Mouse (Mus musculus) midbrain, embryonic 16.5 days (tissue): Measurements from ENCODE around the gene Slpi. TPM values are rescaled to one million over a fixed set of nuclear protein-coding genes. Genes with fewer than 3 reads are reported as not detected.
A peak's percentile ranks its signal among the peaks of the same experiment; 100 is the strongest.

ENCODE experiments used
- ATAC-seq: fragments of 200-750 bp; cut with Nextera tagmentation; 2 replicates; pipeline ENCODE4 v1.8.0; 2017; ENCODE audit warnings: moderate TSS enrichment
- H3K27ac ChIP-seq: fragments of 300-500 bp; sonication (generic); 2 replicates; pipeline ENCODE4 v1.5.1; 2014; ENCODE audit warnings: mild to moderate bottlenecking, low read length, mixed read lengths
- H3K27me3 ChIP-seq: fragments of 300-500 bp; sonication (generic); 2 replicates; pipeline ENCODE4 v1.6.1; 2014; ENCODE audit warnings: low read depth, low read length, mixed read lengths; ENCODE audit not compliant: control insufficient read depth, insufficient read depth
- H3K36me3 ChIP-seq: fragments of 300-500 bp; sonication (generic); 2 replicates; pipeline ENCODE4 v1.6.1; 2014; ENCODE audit warnings: mild to moderate bottlenecking, low read length, moderate library complexity, mixed read lengths; ENCODE audit not compliant: control insufficient read depth, insufficient read depth
- H3K4me1 ChIP-seq: fragments of 300-500 bp; sonication (generic); 2 replicates; pipeline ENCODE4 v1.6.1; 2014; ENCODE audit warnings: mild to moderate bottlenecking, low read length, mixed read lengths; ENCODE audit not compliant: control insufficient read depth, insufficient read depth
- H3K4me2 ChIP-seq: fragments of 300-500 bp; sonication (generic); 2 replicates; pipeline ENCODE4 v1.6.1; 2014; ENCODE audit warnings: mild to moderate bottlenecking, low read length, mixed read lengths
- H3K4me3 ChIP-seq: fragments of 300-500 bp; sonication (generic); 2 replicates; pipeline ENCODE4 v1.5.1; 2014; ENCODE audit warnings: low read depth, mild to moderate bottlenecking, low read length, moderate library complexity, mixed read lengths
- H3K9ac ChIP-seq: fragments of 300-500 bp; sonication (generic); 2 replicates; pipeline ENCODE4 v1.6.1; 2014; ENCODE audit warnings: low read depth, low read length, mixed read lengths
- H3K9me3 ChIP-seq: fragments of 300-500 bp; sonication (generic); replicated peaks from 2 replicates; pipeline ENCODE4 v1.6.1; 2014; ENCODE audit warnings: mild to moderate bottlenecking, low read length, mixed read lengths; ENCODE audit not compliant: control insufficient read depth, poor library complexity, severe bottlenecking
- WGBS: fragments of 180-500 bp; shearing (Covaris S2); extraction: QIAGEN DNeasy Blood & Tissue Kit; methylation state at CpG from one replicate; pipeline ENCODE4 v1.1.7; 2014; 5-methylcytosine and 5-hydroxymethylcytosine counted together
- polyA plus RNA-seq: library from polyadenylated mRNA; unstranded; fragments of >200 nt; fragmentation: Nextera tagmentation; extraction: Ambion mirVana; gene quantifications from 2 replicates; pipeline ENCODE4 v1.2.1, GENCODE M21; 2015

The Slpi gene
- polyA plus RNA-seq = not detected in 2 replicates

- WGBS = 1% methylated on average over 17 of the region's 17 CpGs
- no peaks in the 10 kb centered on the region for H3K36me3 ChIP-seq
- H3K4me1 ChIP-seq = peaks cover 2% of the 10 kb centered on the region; the same call in 1 of the 2 replicates
- H3K9ac ChIP-seq = peak within 1 kb of the TSS; percentile 71
- peak within 1 kb of the TSS; percentile 56 for H3K4me3 ChIP-seq
- H3K27me3 ChIP-seq = peaks cover 8% of the 10 kb centered on the region
- peak within 1 kb of the TSS; percentile 43; the same call in 1 of the 2 replicates for H3K27ac ChIP-seq
- H3K9me3 ChIP-seq = no peaks in the 10 kb centered on the region
- ATAC-seq = peak; percentile 77
- H3K4me2 ChIP-seq = peak within 1 kb of the TSS; percentile 73
These were observed at the start of gene Slpi for GRCm38 (mm10) chr2:164389020-164389419. Gene Slpi (minus strand): TSS chr2:164389095.

GRCm38 (mm10) chr2:164438257-164438656 lies 49.4 kb upstream of the Slpi start:
- peaks cover 12% of the 10 kb centered on the region for H3K4me1 ChIP-seq
- H3K27me3 ChIP-seq = peaks cover 8% of the 10 kb centered on the region
- no peak for ATAC-seq
- no peak overlapping the region for H3K4me3 ChIP-seq
- no peak overlapping the region for H3K4me2 ChIP-seq
- H3K27ac ChIP-seq = no peak overlapping the region
- no peaks in the 10 kb centered on the region for H3K9me3 ChIP-seq
- H3K9ac ChIP-seq = no peak overlapping the region
- 77% methylated on average over 8 of the region's 8 CpGs for WGBS
- no peaks in the 10 kb centered on the region for H3K36me3 ChIP-seq

- WGBS = 82% methylated on average over 6 of the region's 6 CpGs
- Histone ChIP-seq H3K27ac (no peak overlapping the region), H3K9me3 (no peaks in the 10 kb centered on the region), H3K36me3 (no peaks in the 10 kb centered on the region), H3K4me3 (no peak overlapping the region), H3K27me3 (peaks cover 8% of the 10 kb centered on the region), H3K9ac (no peak overlapping the region), H3K4me2 (no peak overlapping the region), H3K4me1 (peaks cover 9% of the 10 kb centered on the region)
- no peak for ATAC-seq
These were observed 48.8 kb upstream of the Slpi start for GRCm38 (mm10) chr2:164437710-164438109.

GRCm38 (mm10) chr2:164436961-164437360 lies 48.1 kb upstream of the Slpi start:
- Histone ChIP-seq H3K4me1 (peaks cover 1% of the 10 kb centered on the region; the same call in 1 of the 2 replicates), H3K27me3 (peaks cover 8% of the 10 kb centered on the region), H3K36me3 (no peaks in the 10 kb centered on the region), H3K27ac (no peak overlapping the region), H3K9me3 (no peaks in the 10 kb centered on the region), H3K9ac (no peak overlapping the region), H3K4me2 (no peak overlapping the region), H3K4me3 (no peak overlapping the region)
- 56% methylated on average over 3 of the region's 3 CpGs for WGBS
- ATAC-seq = no peak

- WGBS = 26% methylated on average over 8 of the region's 8 CpGs
- Histone ChIP-seq H3K9me3 (no peaks in the 10 kb centered on the region), H3K4me1 (no peaks in the 10 kb centered on the region), H3K27me3 (peaks cover 4% of the 10 kb centered on the region), H3K36me3 (no peaks in the 10 kb centered on the region), H3K4me3 (no peak overlapping the region), H3K27ac (no peak overlapping the region), H3K9ac (no peak overlapping the region), H3K4me2 (no peak overlapping the region)
- ATAC-seq = no peak
These were observed 47.5 kb upstream of the Slpi start for GRCm38 (mm10) chr2:164436215-164436913.

GRCm38 (mm10) chr2:164435216-164436090 lies 46.6 kb upstream of the Slpi start:
- Histone ChIP-seq H3K9ac (no peak overlapping the region), H3K27ac (no peak overlapping the region), H3K36me3 (no peaks in the 10 kb centered on the region), H3K27me3 (no peaks in the 10 kb centered on the region), H3K4me1 (no peaks in the 10 kb centered on the region), H3K4me2 (no peak overlapping the region), H3K4me3 (no peak overlapping the region), H3K9me3 (no peaks in the 10 kb centered on the region)
- no peak for ATAC-seq
- WGBS = 60% methylated on average over 5 of the region's 5 CpGs

GRCm38 (mm10) chr2:164434681-164435080 lies 45.8 kb upstream of the Slpi start:
- H3K4me3 ChIP-seq = no peak overlapping the region
- no peaks in the 10 kb centered on the region for H3K9me3 ChIP-seq
- no peak overlapping the region for H3K9ac ChIP-seq
- H3K27ac ChIP-seq = no peak overlapping the region
- H3K36me3 ChIP-seq = no peaks in the 10 kb centered on the region
- no peak overlapping the region for H3K4me2 ChIP-seq
- no peaks in the 10 kb centered on the region for H3K27me3 ChIP-seq
- no peak for ATAC-seq
- H3K4me1 ChIP-seq = no peaks in the 10 kb centered on the region
- WGBS = 88% methylated on average over 3 of the region's 3 CpGs

- 89% methylated on average over 9 of the region's 9 CpGs for WGBS
- Histone ChIP-seq H3K9ac (no peak overlapping the region), H3K4me1 (no peaks in the 10 kb centered on the region), H3K9me3 (no peaks in the 10 kb centered on the region), H3K4me3 (no peak overlapping the region), H3K27ac (no peak overlapping the region), H3K4me2 (no peak overlapping the region), H3K27me3 (no peaks in the 10 kb centered on the region), H3K36me3 (no peaks in the 10 kb centered on the region)
- ATAC-seq = no peak
These were observed 44.5 kb upstream of the Slpi start for GRCm38 (mm10) chr2:164433278-164433895.
